Mouse (Mus musculus) intestine, postnatal 0 days (tissue): ENCODE results near the gene Abt1. TPM values are rescaled to one million over a fixed set of nuclear protein-coding genes. Genes with fewer than 3 reads are reported as not detected.

Source experiments
- ATAC-seq: fragments of 200-750 bp; cut with Nextera tagmentation; 2 replicates; pipeline ENCODE4 v1.8.0; 2017; ENCODE audit warnings: mild to moderate bottlenecking, moderate TSS enrichment, moderate library complexity
- H3K27ac ChIP-seq: fragments of 300-500 bp; sonication (generic); 2 replicates; pipeline ENCODE4 v1.5.1; 2014; ENCODE audit warnings: mild to moderate bottlenecking, low read depth, low read length, moderate library complexity
- H3K27me3 ChIP-seq: fragments of 300-500 bp; sonication (generic); replicated peaks from 2 replicates; pipeline ENCODE4 v1.6.1; 2014; ENCODE audit warnings: low read length, mixed read lengths; ENCODE audit not compliant: control insufficient read depth, insufficient read depth
- H3K36me3 ChIP-seq: fragments of 300-500 bp; sonication (generic); 2 replicates; pipeline ENCODE4 v1.6.1; 2014; ENCODE audit warnings: mild to moderate bottlenecking, moderate library complexity; ENCODE audit not compliant: control insufficient read depth, insufficient read depth
- H3K4me1 ChIP-seq: fragments of 300-500 bp; sonication (generic); replicated peaks from 2 replicates; pipeline ENCODE4 v1.6.1; 2014; ENCODE audit warnings: antibody characterized with exemption, low read length, mixed read lengths; ENCODE audit not compliant: control insufficient read depth, insufficient read depth
- H3K4me2 ChIP-seq: fragments of 300-500 bp; sonication (generic); replicated peaks from 2 replicates; pipeline ENCODE4 v1.6.1; 2014; ENCODE audit warnings: low read depth, mild to moderate bottlenecking, moderate library complexity
- H3K4me3 ChIP-seq: fragments of 300-500 bp; sonication (generic); 2 replicates; pipeline ENCODE4 v1.5.1; 2014; ENCODE audit warnings: low read depth, low read length
- H3K9ac ChIP-seq: fragments of 300-500 bp; sonication (generic); 2 replicates; pipeline ENCODE4 v1.6.1; 2014; ENCODE audit warnings: mild to moderate bottlenecking, low read depth, low read length
- H3K9me3 ChIP-seq: fragments of 300-500 bp; sonication (generic); 2 replicates; pipeline ENCODE4 v1.6.1; 2016; ENCODE audit warnings: mixed run types; ENCODE audit not compliant: control insufficient read depth
- CTCF ChIP-seq: sonication (generic); IDR thresholded peaks from 2 replicates; pipeline ENCODE4 v1.5.1; 2016; ENCODE audit warnings: low read depth, mild to moderate bottlenecking, control low read depth, antibody characterized with exemption, moderate library complexity
- WGBS: fragments of 180-500 bp; shearing (Covaris S2); extraction: QIAGEN DNeasy Blood & Tissue Kit; methylation state at CpG from one replicate; pipeline ENCODE4 v1.1.7; 2014; 5-methylcytosine and 5-hydroxymethylcytosine counted together
- polyA plus RNA-seq: library from polyadenylated mRNA; unstranded; fragments of >200 nt; fragmentation: Nextera tagmentation; extraction: Ambion mirVana; gene quantifications from 2 replicates; pipeline ENCODE4 v1.2.1, GENCODE M21; 2015

Gene Abt1
- polyA plus RNA-seq, 1 experiment from 2014 or later: 5.1 TPM

- Histone ChIP-seq H3K4me3 (peak overlapping the region; percentile 57), H3K36me3 (no peaks in the 10 kb centered on the region), H3K27ac (no peak overlapping the region), H3K4me1 (no peaks in the 10 kb centered on the region), H3K9me3 (no peaks in the 10 kb centered on the region), H3K27me3 (no peaks in the 10 kb centered on the region), H3K9ac (0 out of 2 replicates have a peak overlapping the region, but pooled peaks have one; percentile 34), H3K4me2 (peak overlapping the region; percentile 76)
- TF ChIP-seq CTCF: no peak
- WGBS: 1% methylated on average over 15 of the region's 15 CpGs
- ATAC-seq: no peak
These were observed 26.7 kb upstream of the Abt1 start for GRCm38 (mm10) chr13:23450398-23450797.

- WGBS: under 1% methylated on average over 24 of the region's 24 CpGs
- Histone ChIP-seq H3K4me1 (no peaks in the 10 kb centered on the region), H3K9ac (peak overlapping the region; percentile 34; the same call in 1 of the 2 replicates), H3K27me3 (no peaks in the 10 kb centered on the region), H3K4me2 (peak overlapping the region; percentile 76), H3K27ac (no peak overlapping the region), H3K36me3 (no peaks in the 10 kb centered on the region), H3K4me3 (peak overlapping the region; percentile 57), H3K9me3 (no peaks in the 10 kb centered on the region)
- ATAC-seq: no peak
- no peak for TF ChIP-seq CTCF
These were observed 25.8 kb upstream of the Abt1 start for GRCm38 (mm10) chr13:23449235-23450095.

- H3K4me1 ChIP-seq: no peaks in the 10 kb centered on the region
- H3K27me3 ChIP-seq: no peaks in the 10 kb centered on the region
- peak overlapping the region; percentile 76 for H3K4me2 ChIP-seq
- H3K36me3 ChIP-seq: no peaks in the 10 kb centered on the region
- H3K9me3 ChIP-seq: no peaks in the 10 kb centered on the region
- no peak overlapping the region for H3K9ac ChIP-seq
- H3K27ac ChIP-seq: no peak overlapping the region
- H3K4me3 ChIP-seq: peak overlapping the region; percentile 57
- WGBS: 50% methylated on average over 3 of the region's 3 CpGs
- TF ChIP-seq CTCF: no peak
- ATAC-seq: no peak
These were observed 25.1 kb upstream of the Abt1 start for GRCm38 (mm10) chr13:23448758-23449157.

GRCm38 (mm10) chr13:23446498-23446952, 22.9 kb upstream of the Abt1 start:
- Histone ChIP-seq H3K4me2 (peak overlapping the region; percentile 75), H3K9me3 (no peaks in the 10 kb centered on the region), H3K9ac (no peak overlapping the region), H3K4me3 (peak overlapping the region; percentile 74), H3K36me3 (no peaks in the 10 kb centered on the region), H3K27me3 (no peaks in the 10 kb centered on the region), H3K27ac (peak overlapping the region; percentile 11; the same call in 1 of the 2 replicates), H3K4me1 (no peaks in the 10 kb centered on the region)
- ATAC-seq: peak; percentile 71
- under 1% methylated on average over 16 of the region's 16 CpGs for WGBS
- TF ChIP-seq CTCF: peak; percentile 42

GRCm38 (mm10) chr13:23445561-23446320, 22.1 kb upstream of the Abt1 start:
- peak; percentile 92 for ATAC-seq
- Histone ChIP-seq H3K4me3 (peak overlapping the region; percentile 74), H3K9ac (peak overlapping the region; percentile 76), H3K4me1 (no peaks in the 10 kb centered on the region), H3K27me3 (no peaks in the 10 kb centered on the region), H3K4me2 (peak overlapping the region; percentile 75), H3K36me3 (no peaks in the 10 kb centered on the region), H3K9me3 (no peaks in the 10 kb centered on the region), H3K27ac (peak overlapping the region; percentile 94)
- under 1% methylated on average over 55 of the region's 55 CpGs for WGBS
- no peak for TF ChIP-seq CTCF

DNA sequence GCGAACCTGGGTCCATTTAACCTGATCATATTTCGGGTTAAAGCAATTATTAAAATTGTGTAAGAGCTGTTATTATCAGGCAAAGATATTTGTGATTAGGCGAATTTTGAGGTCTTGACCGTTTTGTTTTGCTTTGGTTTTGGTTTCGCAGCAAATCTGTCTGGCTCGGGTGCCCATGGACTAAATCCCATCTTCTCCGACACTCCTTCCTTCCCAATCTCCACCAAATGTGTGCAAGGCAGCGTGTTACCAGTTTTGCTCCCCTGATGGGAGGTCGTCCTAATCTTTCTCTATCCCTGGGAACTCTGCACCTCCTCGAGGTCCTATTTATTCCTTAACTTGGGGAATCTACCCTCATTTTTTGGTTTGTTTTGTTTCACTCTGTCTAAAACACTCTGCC, 21.5 kb upstream of the Abt1 start:
- 3% methylated on average over 10 of the region's 10 CpGs for WGBS
- ATAC-seq: no peak
- peak overlapping the region; percentile 75 for H3K4me2 ChIP-seq
- H3K9me3 ChIP-seq: no peaks in the 10 kb centered on the region
- H3K4me1 ChIP-seq: no peaks in the 10 kb centered on the region
- peak overlapping the region; percentile 76 for H3K9ac ChIP-seq
- H3K4me3 ChIP-seq: peak overlapping the region; percentile 74
- TF ChIP-seq CTCF: no peak
- H3K27ac ChIP-seq: peak overlapping the region; percentile 94
- H3K36me3 ChIP-seq: no peaks in the 10 kb centered on the region
- H3K27me3 ChIP-seq: no peaks in the 10 kb centered on the region
